Mouse (Mus musculus) hindbrain, postnatal 0 days (tissue): ENCODE measurements at regions not wholly inside any gene's neighbourhood (a gene's known extent, or its start where the extent isn't known, plus 50 kb on each side); places are given as distances from the start of the nearest gene placed in this dataset.
"Not testable (repeated sequence)": the region's sequence is repeated elsewhere in the genome, so short reads cannot be mapped to it uniquely, and the experiment has no call there.

Experiments
- ATAC-seq: fragments of 200-750 bp; cut with Nextera tagmentation; 2 replicates; pipeline ENCODE4 v1.8.0; 2017; ENCODE audit warnings: mild to moderate bottlenecking, moderate TSS enrichment, moderate library complexity
- DNase-seq: peaks from one replicate; pipeline ENCODE4 v3.0.0-alpha.2; 2015; ENCODE audit warnings: low spot score
- H3K27ac ChIP-seq: fragments of 300-500 bp; sonication (generic); 2 replicates; pipeline ENCODE4 v1.5.1; 2014; ENCODE audit warnings: mild to moderate bottlenecking
- H3K27me3 ChIP-seq: fragments of 300-500 bp; sonication (generic); 2 replicates; pipeline ENCODE4 v1.6.1; 2014; ENCODE audit warnings: low read length, mixed read lengths; ENCODE audit not compliant: insufficient read depth
- H3K36me3 ChIP-seq: fragments of 300-500 bp; sonication (generic); 2 replicates; pipeline ENCODE4 v1.6.1; 2014; ENCODE audit warnings: low read length, mixed read lengths; ENCODE audit not compliant: insufficient read depth
- H3K4me1 ChIP-seq: fragments of 300-500 bp; sonication (generic); 2 replicates; pipeline ENCODE4 v1.6.1; 2014; ENCODE audit warnings: antibody characterized with exemption, low read length, mixed read lengths; ENCODE audit not compliant: insufficient read depth
- H3K4me2 ChIP-seq: fragments of 300-500 bp; sonication (generic); 2 replicates; pipeline ENCODE4 v1.6.1; 2014; ENCODE audit warnings: low read depth, mild to moderate bottlenecking, low read length, moderate library complexity, mixed read lengths
- H3K4me3 ChIP-seq: fragments of 300-500 bp; sonication (generic); 2 replicates; pipeline ENCODE4 v1.5.1; 2014; ENCODE audit warnings: low read length
- H3K9ac ChIP-seq: fragments of 300-500 bp; sonication (generic); replicated peaks from 2 replicates; pipeline ENCODE4 v1.6.1; 2014; ENCODE audit warnings: mild to moderate bottlenecking, low read length, moderate library complexity, mixed read lengths
- H3K9me3 ChIP-seq: fragments of 300-500 bp; sonication (generic); 2 replicates; pipeline ENCODE4 v1.6.1; 2016; ENCODE audit warnings: low read length, mixed read lengths
- CTCF ChIP-seq: IDR thresholded peaks from 2 replicates; pipeline ENCODE4 v1.5.1; 2016; ENCODE audit warnings: antibody characterized with exemption, control low read depth, low read depth
- WGBS: fragments of 180-500 bp; shearing (Covaris S2); extraction: QIAGEN DNeasy Blood & Tissue Kit; methylation state at CpG from one replicate; pipeline ENCODE4 v1.1.7; 2014; 5-methylcytosine and 5-hydroxymethylcytosine counted together

GRCm38 (mm10) chr11:121894801-121895200, 64.8 kb downstream of the Ptchd3 start:
- Histone ChIP-seq H3K9me3 (no peaks in the 10 kb centered on the region), H3K36me3 (no peaks in the 10 kb centered on the region), H3K4me1 (no peaks in the 10 kb centered on the region), H3K9ac (no peak overlapping the region), H3K4me3 (no peak overlapping the region), H3K4me2 (no peak overlapping the region), H3K27ac (no peak overlapping the region), H3K27me3 (no peaks in the 10 kb centered on the region)
- no peak for ATAC-seq
- WGBS, result 96% methylated on average over 4 of the region's 4 CpGs
- no peak for DNase-seq
- TF ChIP-seq CTCF, result no peak

- H3K27ac ChIP-seq, H3K9me3 ChIP-seq, H3K9ac ChIP-seq, ATAC-seq, H3K4me1 ChIP-seq, DNase-seq, H3K4me3 ChIP-seq, H3K4me2 ChIP-seq, H3K27me3 ChIP-seq, H3K36me3 ChIP-seq: not testable (repeated sequence)
- WGBS, result 75% methylated on average over 6 of the region's 6 CpGs
Measured at GRCm38 (mm10) chr11:121904393-121904792, 74.3 kb downstream of the Ptchd3 start.

DNA sequence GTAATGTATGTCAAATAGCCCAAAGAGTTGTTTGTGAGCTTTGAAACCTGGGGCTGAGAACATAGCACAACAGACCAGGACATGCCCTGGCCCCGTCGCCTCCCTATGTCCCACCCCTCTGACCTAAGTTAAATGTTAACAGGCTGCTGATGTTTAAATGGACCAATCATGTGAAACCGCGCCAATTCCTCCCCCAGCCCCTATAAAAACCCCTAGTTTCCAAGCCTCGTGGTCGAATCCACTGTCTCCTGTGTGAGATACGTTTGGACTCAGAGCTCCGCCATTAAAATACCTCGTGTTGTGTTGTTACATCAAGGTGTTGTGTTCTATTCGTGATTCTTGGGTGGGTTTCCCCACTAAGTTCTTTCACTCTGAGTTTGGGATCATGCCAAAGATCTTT, 94.6 kb downstream of the Ptchd3 start:
- H3K9me3 ChIP-seq, H3K36me3 ChIP-seq, H3K4me1 ChIP-seq, H3K27me3 ChIP-seq, H3K27ac ChIP-seq, H3K4me2 ChIP-seq, H3K4me3 ChIP-seq, ATAC-seq, DNase-seq, H3K9ac ChIP-seq: not testable (repeated sequence)
- 91% methylated on average over 10 of the region's 10 CpGs for WGBS

GRCm38 (mm10) chr11:121925043-121925442, 95.0 kb downstream of the Ptchd3 start:
- peak; percentile 1 for DNase-seq
- H3K9ac ChIP-seq, ATAC-seq, H3K9me3 ChIP-seq, H3K4me3 ChIP-seq, H3K27ac ChIP-seq, H3K4me2 ChIP-seq, H3K36me3 ChIP-seq, H3K27me3 ChIP-seq, H3K4me1 ChIP-seq: not testable (repeated sequence)
- 38% methylated on average over 15 of the region's 16 CpGs for WGBS

DNA sequence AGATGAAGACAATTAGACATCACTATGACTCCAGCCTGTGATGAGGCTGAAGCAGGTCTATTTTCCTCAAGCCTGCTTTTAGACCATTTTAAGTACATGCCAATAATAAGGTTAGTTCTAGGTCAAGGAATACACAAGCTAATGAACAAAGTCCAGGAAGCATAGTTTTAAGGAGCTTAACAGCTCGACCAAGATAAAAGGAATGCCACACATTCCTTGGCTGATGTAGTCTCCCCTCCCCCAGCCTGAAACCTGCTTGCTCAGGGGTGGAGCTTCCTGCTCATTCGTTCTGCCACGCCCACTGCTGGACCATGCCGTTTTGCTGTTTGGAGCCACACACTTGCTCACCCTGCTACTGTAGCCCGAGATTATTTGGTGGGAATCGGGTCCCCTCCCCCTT, 121.7 kb downstream of the Ptchd3 start:
- not testable (repeated sequence) for H3K4me1 ChIP-seq, H3K9me3 ChIP-seq, H3K9ac ChIP-seq, H3K4me2 ChIP-seq, H3K36me3 ChIP-seq, H3K27me3 ChIP-seq, H3K4me3 ChIP-seq, H3K27ac ChIP-seq, ATAC-seq, DNase-seq
- WGBS, result 76% methylated on average over 6 of the region's 6 CpGs

DNA sequence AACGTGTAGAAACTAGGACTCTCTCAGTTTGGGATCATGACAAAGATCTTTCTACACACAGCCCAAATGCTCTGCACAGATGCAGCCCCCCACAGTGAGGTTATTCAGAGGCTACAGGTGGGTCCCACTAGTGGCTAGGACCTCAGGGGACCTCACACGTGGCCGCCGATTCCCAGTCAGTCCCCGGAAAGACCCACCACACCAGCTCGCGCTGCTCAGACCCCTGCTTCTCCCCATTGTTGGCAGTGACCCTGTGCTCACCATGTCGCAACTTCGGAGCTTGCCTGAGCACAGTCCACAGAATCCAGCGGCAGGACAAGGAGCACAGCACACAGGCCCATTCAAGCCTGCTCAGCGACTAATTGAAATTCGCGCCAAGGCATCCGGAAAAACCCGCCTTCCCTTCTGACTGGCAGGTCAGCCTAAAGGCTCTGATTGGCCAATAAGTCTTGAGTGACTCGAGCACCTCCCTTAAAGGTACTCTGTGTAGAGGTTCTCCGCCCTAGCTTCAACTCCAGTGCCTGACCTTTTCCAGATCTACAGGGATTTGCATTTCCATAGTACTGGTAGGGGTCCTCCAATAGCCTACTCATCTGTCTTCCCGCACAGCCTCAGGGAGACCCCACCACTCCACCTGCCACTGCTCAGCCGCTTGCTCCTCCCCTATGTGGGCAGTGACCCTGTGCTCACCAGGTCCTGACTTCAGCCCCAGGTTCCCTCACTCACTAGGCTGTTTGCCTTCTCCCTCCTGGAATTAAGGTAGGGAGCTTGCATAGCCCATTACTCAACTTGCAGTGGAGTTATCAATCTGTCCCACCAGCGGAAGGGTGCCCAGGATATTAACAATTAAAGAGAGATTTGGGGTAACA, 126.6 kb downstream of the Ptchd3 start:
- H3K4me3 ChIP-seq, ATAC-seq, H3K4me1 ChIP-seq, DNase-seq, H3K9ac ChIP-seq, H3K27me3 ChIP-seq, H3K27ac ChIP-seq, H3K36me3 ChIP-seq, H3K9me3 ChIP-seq: not testable (repeated sequence)
- H3K4me2 ChIP-seq, result peak overlapping the region; percentile 7; the same call in 1 of the 2 replicates
- 17% methylated on average over 19 of the region's 20 CpGs for WGBS

GRCm38 (mm10) chr11:121958735-121959134, 128.7 kb downstream of the Ptchd3 start:
- not testable (repeated sequence) for H3K27ac ChIP-seq, ATAC-seq, H3K4me3 ChIP-seq, H3K4me2 ChIP-seq, H3K36me3 ChIP-seq, H3K9ac ChIP-seq, DNase-seq, H3K27me3 ChIP-seq, H3K9me3 ChIP-seq, H3K4me1 ChIP-seq
- WGBS, result 83% methylated on average over 5 of the region's 5 CpGs

DNA sequence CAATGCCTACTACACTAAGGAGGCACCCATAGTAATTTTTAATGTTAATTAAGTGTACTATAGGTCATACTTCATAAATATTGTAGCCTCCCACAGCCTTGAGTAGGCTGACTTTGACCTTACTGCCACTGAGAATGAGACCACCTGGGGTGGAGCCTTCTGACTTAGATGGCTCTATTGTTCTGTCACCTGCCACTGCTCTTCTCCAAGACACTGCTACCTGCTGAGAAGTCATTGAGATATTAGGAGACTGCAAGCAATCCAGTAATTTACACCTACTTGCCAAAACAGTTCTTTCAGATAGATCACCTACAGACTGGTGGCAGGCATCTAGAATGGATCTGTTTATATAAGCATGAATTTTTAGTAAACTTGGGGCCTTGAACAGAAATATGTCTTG, 134.1 kb downstream of the Ptchd3 start:
- not testable (repeated sequence) for H3K9ac ChIP-seq, H3K27ac ChIP-seq, H3K9me3 ChIP-seq, H3K4me1 ChIP-seq, H3K36me3 ChIP-seq, ATAC-seq, H3K4me2 ChIP-seq, H3K4me3 ChIP-seq, H3K27me3 ChIP-seq, DNase-seq
